Mouse (Mus musculus) embryonic facial prominence, embryonic 12.5 days (tissue): Measurements from ENCODE around the gene Dmc1. TPM values are rescaled to one million over a fixed set of nuclear protein-coding genes. Genes with fewer than 3 reads are reported as not detected.
A peak's percentile ranks its signal among the peaks of the same experiment; 100 is the strongest.

ENCODE experiments used
- ATAC-seq: fragments of 200-750 bp; cut with Nextera tagmentation; 2 replicates; pipeline ENCODE4 v1.8.0; 2017; ENCODE audit not compliant: insufficient number of reproducible peaks, insufficient read depth, low FRiP score, low TSS enrichment
- H3K27ac ChIP-seq: fragments of 300-500 bp; sonication (generic); 2 replicates; pipeline ENCODE4 v1.5.1; 2016; ENCODE audit warnings: mild to moderate bottlenecking
- H3K27me3 ChIP-seq: fragments of 300-500 bp; sonication (generic); 2 replicates; pipeline ENCODE4 v1.6.1; 2016; ENCODE audit warnings: mild to moderate bottlenecking, moderate library complexity
- H3K36me3 ChIP-seq: fragments of 300-500 bp; sonication (generic); 2 replicates; pipeline ENCODE4 v1.6.1; 2016; ENCODE audit warnings: mild to moderate bottlenecking
- H3K4me1 ChIP-seq: fragments of 300-500 bp; sonication (generic); 2 replicates; pipeline ENCODE4 v1.6.1; 2016
- H3K4me2 ChIP-seq: fragments of 300-500 bp; sonication (generic); replicated peaks from 2 replicates; pipeline ENCODE4 v1.6.1; 2016; ENCODE audit warnings: mild to moderate bottlenecking, moderate library complexity
- H3K4me3 ChIP-seq: fragments of 300-500 bp; sonication (generic); 2 replicates; pipeline ENCODE4 v1.5.1; 2016; ENCODE audit warnings: mild to moderate bottlenecking
- H3K9ac ChIP-seq: fragments of 300-500 bp; sonication (generic); 2 replicates; pipeline ENCODE4 v1.6.1; 2016; ENCODE audit warnings: mild to moderate bottlenecking, moderate library complexity
- H3K9me3 ChIP-seq: fragments of 300-500 bp; sonication (generic); 2 replicates; pipeline ENCODE4 v1.6.1; 2016; ENCODE audit warnings: mild to moderate bottlenecking, moderate library complexity
- WGBS: fragments of 180-500 bp; shearing (Covaris S2); methylation state at CpG from one replicate; pipeline ENCODE4 v1.1.7; 2016; 5-methylcytosine and 5-hydroxymethylcytosine counted together
- polyA plus RNA-seq: library from polyadenylated mRNA; unstranded; fragments of >200 nt; fragmentation: Nextera tagmentation; extraction: Ambion mirVana; gene quantifications from 2 replicates; pipeline ENCODE4 v1.2.1, GENCODE M21; 2016

Dmc1 gene
- polyA plus RNA-seq, 1 experiment from 2014 or later: 1.5 TPM

DNA sequence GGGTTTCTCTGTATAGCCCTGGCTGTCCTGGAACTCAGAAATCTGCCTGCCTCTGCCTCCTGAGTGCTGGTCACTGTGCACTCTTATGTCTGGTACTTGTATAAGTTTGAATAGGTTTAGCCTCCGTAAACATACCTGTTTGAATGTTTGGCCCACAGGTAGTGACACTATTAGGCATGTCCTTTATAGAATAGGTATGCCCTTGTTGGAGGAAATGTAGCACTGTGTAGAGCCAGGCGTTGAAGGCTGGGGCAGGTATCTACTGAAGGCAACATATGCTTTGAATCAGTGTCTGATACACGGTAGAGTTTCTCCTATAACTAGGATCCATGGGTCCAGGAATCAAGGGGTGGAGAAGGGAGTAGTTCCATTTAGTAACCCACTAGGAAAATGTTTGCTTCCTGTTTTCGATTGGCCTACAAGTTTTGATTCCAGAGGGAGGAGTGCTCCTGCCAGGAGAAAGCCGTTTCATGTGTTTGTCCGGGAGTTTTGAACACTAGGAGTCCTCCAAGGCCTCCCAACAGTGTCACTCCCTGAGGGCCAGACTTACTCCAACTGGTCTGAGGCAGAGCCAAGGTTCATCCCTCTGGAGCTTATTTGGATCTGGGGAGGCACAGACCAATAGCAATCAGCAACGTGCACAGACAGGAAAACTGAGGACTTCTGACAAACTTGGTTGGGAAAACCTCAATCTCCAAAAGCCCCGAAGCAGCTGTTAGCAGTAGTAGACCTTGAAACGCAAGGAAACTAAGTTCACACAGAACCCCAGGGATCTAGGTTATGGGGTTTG lies 78.7 kb downstream of the Dmc1 start:
- H3K36me3 ChIP-seq: peaks cover 59% of the 10 kb centered on the region
- H3K27ac ChIP-seq: peak overlapping the region; percentile 18
- H3K4me3 ChIP-seq: no peak overlapping the region
- 61% methylated on average over 9 of the region's 9 CpGs for WGBS
- H3K4me2 ChIP-seq: no peak overlapping the region
- ATAC-seq: no peak
- no peaks in the 10 kb centered on the region for H3K27me3 ChIP-seq
- 0 out of 2 replicates have a peak, but pooled peaks cover 2% of the 10 kb centered on the region for H3K4me1 ChIP-seq
- H3K9ac ChIP-seq: no peak overlapping the region
- H3K9me3 ChIP-seq: no peaks in the 10 kb centered on the region

DNA sequence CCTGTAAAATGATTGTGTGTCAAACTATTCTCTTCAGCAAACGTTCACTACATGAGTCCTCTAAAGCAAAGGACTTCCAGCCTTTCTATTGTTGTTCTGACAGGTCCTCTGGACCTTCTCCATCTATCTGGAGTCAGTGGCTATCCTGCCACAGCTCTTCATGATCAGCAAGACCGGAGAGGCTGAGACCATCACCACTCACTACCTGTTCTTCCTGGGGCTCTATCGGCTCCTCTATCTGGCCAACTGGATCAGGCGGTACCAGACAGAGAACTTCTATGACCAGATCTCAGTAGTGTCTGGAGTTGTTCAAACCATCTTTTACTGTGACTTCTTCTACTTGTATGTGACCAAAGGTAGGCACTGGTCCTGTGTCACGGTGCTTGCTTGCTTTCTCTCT lies 79.3 kb downstream of the Dmc1 start:
- ATAC-seq: no peak

DNA sequence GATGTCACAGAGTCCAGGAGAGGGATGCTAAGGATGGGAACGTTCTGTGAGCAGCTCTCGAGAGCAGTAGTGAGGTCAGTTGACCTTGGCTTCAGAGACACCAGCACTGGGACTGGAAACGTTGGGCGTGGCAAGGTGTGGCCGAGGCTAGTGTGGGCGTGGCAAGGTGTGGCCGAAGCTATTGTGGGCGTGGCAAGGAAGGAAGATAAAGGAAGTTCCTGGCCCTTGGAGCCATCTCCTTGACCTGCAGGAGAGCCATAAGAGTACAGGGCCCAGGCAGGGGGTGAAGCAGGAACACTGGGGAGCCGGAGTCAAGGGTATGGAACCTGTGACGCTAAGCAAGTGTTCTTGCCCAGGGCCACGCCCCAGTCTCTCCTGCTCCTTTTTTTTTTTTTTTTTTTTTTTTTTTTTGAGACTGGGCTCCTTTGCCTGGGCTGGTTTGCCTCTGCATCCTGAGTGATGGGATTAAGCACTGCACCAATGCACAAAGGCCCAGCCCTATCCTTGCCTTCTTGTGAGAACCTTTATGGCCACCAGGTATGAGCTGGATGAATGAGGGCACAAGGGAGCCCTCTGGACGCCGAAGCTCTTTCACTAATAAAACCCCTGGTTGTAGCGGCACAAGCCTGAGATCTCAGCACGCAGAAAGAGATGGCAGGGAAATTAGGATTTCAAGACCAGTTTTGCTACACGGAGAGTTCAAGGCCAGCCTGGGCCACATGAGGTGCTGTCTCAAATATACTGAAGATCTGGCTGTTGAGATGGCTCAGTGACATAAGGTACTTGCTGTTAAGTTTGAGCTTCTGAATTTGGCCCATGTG lies 85.3 kb downstream of the Dmc1 start:
- Histone ChIP-seq H3K4me3 (no peak overlapping the region), H3K4me2 (no peak overlapping the region), H3K9ac (no peak overlapping the region), H3K27ac (no peak overlapping the region), H3K4me1 (peaks cover 10% of the 10 kb centered on the region; the same call in 1 of the 2 replicates), H3K36me3 (peaks cover 7% of the 10 kb centered on the region; the same call in 1 of the 2 replicates), H3K27me3 (peaks cover 33% of the 10 kb centered on the region), H3K9me3 (no peaks in the 10 kb centered on the region)
- no peak for ATAC-seq
- WGBS: 50% methylated on average over 16 of the region's 16 CpGs

More for the DNA sequence above, 79.3 kb downstream of the Dmc1 start:
- 0 out of 2 replicates have a peak, but pooled peaks cover 2% of the 10 kb centered on the region for H3K4me1 ChIP-seq
- no peak overlapping the region for H3K4me2 ChIP-seq
- no peak overlapping the region for H3K27ac ChIP-seq
- H3K27me3 ChIP-seq: no peaks in the 10 kb centered on the region
- peaks cover 53% of the 10 kb centered on the region for H3K36me3 ChIP-seq
- H3K9ac ChIP-seq: no peak overlapping the region
- WGBS: 88% methylated on average over 5 of the region's 5 CpGs
- H3K4me3 ChIP-seq: no peak overlapping the region
- H3K9me3 ChIP-seq: no peaks in the 10 kb centered on the region

DNA sequence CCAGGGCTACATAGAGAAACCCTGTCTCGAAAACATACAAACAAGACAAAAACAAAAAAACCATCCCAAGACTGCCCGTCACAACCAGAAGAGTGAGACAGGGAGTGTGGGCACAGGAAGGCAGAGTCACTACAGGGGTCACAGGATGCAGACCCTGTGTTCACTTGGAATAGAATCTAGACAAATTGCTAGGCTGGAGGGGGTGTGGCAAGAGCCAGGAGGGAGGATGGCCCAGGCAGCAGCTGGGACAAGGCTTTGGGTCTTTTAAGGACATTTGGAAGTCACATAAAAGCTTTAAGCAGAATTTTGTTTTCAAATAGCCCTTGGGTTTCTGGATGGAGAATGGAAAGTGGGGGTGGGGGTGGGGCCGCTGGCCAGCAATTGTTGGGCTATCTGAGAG lies 86.3 kb downstream of the Dmc1 start:
- no peaks in the 10 kb centered on the region for H3K9me3 ChIP-seq
- no peak for ATAC-seq
- 0 out of 2 replicates have a peak, but pooled peaks cover 7% of the 10 kb centered on the region for H3K36me3 ChIP-seq
- H3K4me2 ChIP-seq: no peak overlapping the region
- peaks cover 14% of the 10 kb centered on the region; the same call in 1 of the 2 replicates for H3K4me1 ChIP-seq
- no peak overlapping the region for H3K4me3 ChIP-seq
- H3K27ac ChIP-seq: no peak overlapping the region
- H3K9ac ChIP-seq: no peak overlapping the region
- WGBS: 81% methylated on average over 3 of the region's 3 CpGs
- H3K27me3 ChIP-seq: peaks cover 44% of the 10 kb centered on the region

DNA sequence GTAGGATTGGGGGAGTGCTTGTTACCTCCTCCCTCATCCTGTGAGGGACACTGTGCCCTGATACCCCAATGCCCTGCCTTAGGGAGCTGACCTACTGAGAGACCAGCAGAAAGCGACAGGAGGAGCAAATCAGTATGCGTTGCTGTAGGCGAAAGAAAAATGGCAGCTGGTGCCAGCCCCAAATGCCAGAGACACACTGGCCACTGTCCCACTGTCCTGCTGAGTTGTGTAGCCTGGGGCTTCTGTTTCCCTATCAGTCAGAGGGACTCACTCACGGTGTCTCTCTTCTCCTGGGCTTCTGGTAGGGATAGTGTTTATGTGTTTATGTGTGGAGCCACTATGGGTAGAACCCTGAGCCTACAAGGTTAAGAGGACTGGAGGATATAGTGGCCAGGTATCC lies 87.2 kb downstream of the Dmc1 start:
- Histone ChIP-seq H3K4me2 (peak overlapping the region; percentile 88), H3K9me3 (no peaks in the 10 kb centered on the region), H3K27me3 (peaks cover 48% of the 10 kb centered on the region), H3K27ac (no peak overlapping the region), H3K9ac (no peak overlapping the region), H3K4me3 (0 out of 2 replicates have a peak overlapping the region, but pooled peaks have one; percentile 54), H3K4me1 (peaks cover 14% of the 10 kb centered on the region; the same call in 1 of the 2 replicates), H3K36me3 (0 out of 2 replicates have a peak, but pooled peaks cover 3% of the 10 kb centered on the region)
- WGBS: 74% methylated on average over 4 of the region's 4 CpGs
- ATAC-seq: no peak

DNA sequence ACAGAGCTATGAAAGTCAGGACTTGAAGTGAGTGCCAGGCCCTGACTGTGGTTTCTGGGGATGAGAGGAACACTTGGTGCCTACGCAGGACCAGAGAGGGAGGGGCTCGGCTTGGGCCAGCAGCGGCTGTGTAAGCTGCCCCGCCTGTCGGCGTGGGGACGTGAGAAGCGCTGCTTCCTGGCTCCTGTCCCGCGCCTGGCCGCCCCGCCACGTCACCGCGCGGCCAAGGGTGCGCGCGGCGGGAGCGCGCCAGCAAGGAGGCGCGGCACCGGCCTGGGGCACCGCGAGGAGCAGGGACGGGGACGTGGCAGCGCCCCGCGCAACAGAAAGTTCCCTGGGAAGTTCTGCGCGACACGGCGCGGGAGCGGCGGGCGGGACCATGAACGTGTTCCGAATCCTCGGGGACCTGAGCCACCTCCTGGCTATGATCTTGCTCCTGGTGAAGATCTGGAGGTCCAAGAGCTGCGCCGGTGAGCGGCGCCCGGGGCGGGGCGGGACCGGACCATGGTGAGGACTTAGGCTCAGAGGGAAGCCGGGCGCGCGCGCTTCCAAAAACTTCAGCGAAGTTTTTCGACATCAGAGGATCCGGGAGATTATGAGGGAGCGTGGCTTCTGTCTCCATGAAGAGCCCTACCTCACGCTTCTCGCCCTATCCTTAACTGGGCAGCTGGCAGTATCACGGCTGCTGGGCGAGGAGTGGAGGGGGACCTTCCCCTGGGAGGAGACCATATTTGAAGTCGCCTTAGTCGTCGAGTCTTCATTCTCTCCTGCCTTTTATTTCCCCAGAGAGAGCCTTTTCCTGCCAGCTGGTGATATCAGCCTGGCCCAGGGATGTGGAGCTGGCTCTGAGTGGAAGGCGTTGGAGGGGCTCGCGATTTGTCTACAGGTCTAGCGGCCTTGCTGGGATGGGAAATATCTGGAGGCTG lies 88.5 kb downstream of the Dmc1 start, which contains the start of gene Kdelr3:
Gene Kdelr3 (plus strand): TSS at position 241 of the 926 bp plus-strand sequence.
- peak within 1 kb of the TSS; percentile 59 for H3K9ac ChIP-seq
- 0 out of 2 replicates have a peak, but pooled peaks have one; percentile 29 for ATAC-seq
- peak within 1 kb of the TSS; percentile 88 for H3K4me2 ChIP-seq
- H3K9me3 ChIP-seq: no peaks in the 10 kb centered on the region
- H3K27me3 ChIP-seq: peaks cover 59% of the 10 kb centered on the region
- H3K4me3 ChIP-seq: peak within 1 kb of the TSS; percentile 54
- no peak within 1 kb of the TSS for H3K27ac ChIP-seq
- H3K36me3 ChIP-seq: no peaks in the 10 kb centered on the region
- H3K4me1 ChIP-seq: peaks cover 25% of the 10 kb centered on the region
- WGBS: 1% methylated on average over 69 of the region's 71 CpGs

DNA sequence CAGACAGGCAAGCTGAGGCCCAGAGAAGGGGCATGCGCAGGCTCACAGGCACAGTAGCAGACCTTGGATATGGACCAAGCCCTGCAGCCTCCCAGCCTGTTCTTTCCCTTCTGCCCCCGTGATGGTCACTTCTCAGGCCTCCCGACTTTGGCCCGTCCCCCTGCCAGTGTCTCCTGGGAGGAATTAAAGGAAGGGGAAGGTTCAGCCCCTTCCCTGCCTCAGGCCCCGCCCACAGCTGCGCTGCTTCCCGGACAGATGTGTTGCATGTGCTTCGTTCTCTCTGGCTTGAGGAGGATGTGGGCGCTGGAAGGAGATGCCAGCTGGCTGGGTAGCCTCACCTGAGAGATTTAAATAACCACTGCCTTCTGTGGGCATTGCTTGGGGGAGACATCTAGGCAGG lies 91.0 kb downstream of the Dmc1 start:
- ATAC-seq: no peak
- no peaks in the 10 kb centered on the region for H3K9me3 ChIP-seq
- peaks cover 29% of the 10 kb centered on the region for H3K4me1 ChIP-seq
- H3K27me3 ChIP-seq: peaks cover 82% of the 10 kb centered on the region
- H3K27ac ChIP-seq: no peak overlapping the region
- 10% methylated on average over 9 of the region's 9 CpGs for WGBS
- H3K9ac ChIP-seq: no peak overlapping the region
- no peaks in the 10 kb centered on the region for H3K36me3 ChIP-seq
- H3K4me2 ChIP-seq: no peak overlapping the region
- H3K4me3 ChIP-seq: no peak overlapping the region

DNA sequence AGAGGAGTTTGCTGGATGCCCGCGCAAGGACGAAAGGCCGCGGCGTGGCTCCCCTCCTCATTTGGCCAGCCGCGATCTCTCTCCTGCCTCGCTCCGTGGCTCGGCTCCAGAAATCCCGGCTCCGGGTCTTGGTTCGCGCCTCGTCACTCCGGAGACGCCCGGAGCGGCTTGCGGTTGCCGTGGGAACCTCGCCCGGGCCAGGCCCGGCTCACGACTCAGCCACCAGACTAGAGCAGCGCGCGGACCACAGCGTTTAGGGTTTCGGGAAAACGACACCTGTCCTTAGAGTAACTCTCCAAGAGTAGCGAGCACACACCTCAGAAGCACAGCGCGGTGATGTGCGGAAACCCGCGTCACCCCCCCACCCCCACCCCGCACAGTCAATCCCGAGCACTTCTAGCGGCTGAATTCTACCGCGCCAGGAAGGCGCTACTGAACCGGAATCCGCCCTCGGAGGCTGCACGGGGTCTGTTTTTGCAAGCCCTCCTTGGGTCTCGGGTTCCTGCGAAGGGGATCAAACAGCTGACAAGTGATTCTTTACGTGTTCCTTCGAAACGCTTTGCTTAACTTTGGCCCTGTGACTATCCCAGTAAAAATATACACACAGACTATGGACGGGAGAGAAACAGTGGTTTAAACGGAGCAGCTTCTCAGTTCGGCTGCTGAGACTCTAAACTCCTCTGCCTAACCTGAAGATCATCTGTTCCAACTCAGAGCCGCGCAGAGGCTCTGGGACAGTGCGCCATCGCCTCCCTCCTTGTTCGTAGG lies 93.2 kb downstream of the Dmc1 start:
- peak overlapping the region; percentile 76 for H3K4me2 ChIP-seq
- H3K4me3 ChIP-seq: peak overlapping the region; percentile 42
- H3K27me3 ChIP-seq: peaks cover 89% of the 10 kb centered on the region
- no peak overlapping the region for H3K27ac ChIP-seq
- WGBS: under 1% methylated on average over 61 of the region's 61 CpGs
- H3K9me3 ChIP-seq: no peaks in the 10 kb centered on the region
- peak; percentile 62; the same call in 1 of the 2 replicates for ATAC-seq
- peak overlapping the region; percentile 24; the same call in 1 of the 2 replicates for H3K9ac ChIP-seq
- H3K36me3 ChIP-seq: no peaks in the 10 kb centered on the region
- peaks cover 19% of the 10 kb centered on the region for H3K4me1 ChIP-seq
